Mouse (Mus musculus) adrenal gland, postnatal 14 days (tissue): ENCODE results near the gene Psma6. TPM values are rescaled to one million over a fixed set of nuclear protein-coding genes. Genes with fewer than 3 reads are reported as not detected.

ENCODE experiments used
- DNase-seq: peaks from one replicate; pipeline ENCODE4 v3.0.0; 2021; ENCODE audit warnings: mixed read lengths
- total RNA-seq: library from RNA; stranded (reverse); gene quantifications from 2 replicates; pipeline ENCODE4 v1.2.3, GENCODE M21; 2021

Psma6 gene
- total RNA-seq, 1 experiment from 2014 or later, result 226 TPM

DNA sequence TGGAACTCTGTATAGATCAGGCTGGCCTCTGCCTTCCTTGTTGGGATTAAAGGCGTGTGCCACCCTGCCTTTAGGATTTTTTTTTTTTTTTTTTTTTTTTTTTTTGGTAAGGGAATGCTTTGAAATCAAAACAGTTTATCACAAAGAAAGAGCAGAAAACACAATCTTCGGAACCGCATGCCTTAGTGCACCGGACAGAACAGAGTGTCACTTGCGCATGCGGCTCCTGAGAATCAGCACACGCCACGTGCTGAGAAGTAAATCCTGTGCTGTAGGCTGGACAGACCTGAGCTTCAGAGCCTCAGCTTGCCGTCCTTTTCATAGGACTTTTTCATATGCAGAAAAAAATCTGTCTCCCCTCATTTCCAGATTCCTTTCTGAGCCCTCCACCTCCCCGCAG is 54.0 kb downstream of the Psma6 start:
- DNase-seq, result no peak

DNA sequence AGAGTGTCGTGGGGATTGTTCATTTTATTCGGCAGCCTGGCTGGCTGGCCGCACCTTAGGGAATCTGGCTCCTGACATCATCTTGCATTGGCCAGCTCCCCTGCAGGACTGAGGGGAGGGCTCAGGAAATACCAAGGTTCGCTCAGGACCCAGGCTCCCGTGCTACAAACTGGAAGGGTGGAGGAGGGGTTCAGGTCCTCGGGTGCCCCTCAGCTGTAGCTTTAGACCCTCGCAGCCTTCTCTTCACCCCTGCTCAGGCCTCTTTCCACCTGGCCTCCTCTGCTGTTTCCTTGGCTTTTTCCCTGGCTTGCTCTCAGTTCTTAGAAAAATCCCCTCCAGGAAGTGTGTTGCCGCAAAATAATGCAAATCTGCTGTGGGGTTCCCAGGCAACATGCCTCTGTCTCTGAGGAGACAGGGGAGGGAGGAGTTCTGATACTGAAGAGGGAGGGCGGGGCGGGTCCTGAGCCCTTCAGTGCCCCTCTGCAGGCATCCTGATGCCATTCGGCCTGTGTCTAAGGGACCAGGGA is 54.7 kb downstream of the Psma6 start:
- DNase-seq, result no peak

DNA sequence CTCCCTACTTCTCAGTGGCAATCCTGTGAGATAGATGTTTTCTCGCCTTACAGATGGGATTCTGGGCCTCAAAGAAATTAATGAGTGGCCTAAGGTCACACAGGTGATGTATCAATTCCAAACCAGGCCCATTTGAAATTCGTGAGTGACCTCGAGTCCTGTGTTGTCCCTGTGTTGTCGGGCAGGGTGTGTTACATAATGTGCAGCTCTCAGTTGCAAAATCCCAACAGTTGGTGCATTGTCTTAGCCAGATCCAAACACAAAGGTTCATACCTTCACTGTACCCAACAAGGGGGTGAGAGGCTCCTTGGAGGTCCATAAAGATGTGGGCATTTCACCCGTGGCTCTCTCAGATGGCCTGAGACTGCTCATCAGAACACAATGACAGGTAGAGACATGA is 56.4 kb downstream of the Psma6 start:
- DNase-seq, result no peak

DNA sequence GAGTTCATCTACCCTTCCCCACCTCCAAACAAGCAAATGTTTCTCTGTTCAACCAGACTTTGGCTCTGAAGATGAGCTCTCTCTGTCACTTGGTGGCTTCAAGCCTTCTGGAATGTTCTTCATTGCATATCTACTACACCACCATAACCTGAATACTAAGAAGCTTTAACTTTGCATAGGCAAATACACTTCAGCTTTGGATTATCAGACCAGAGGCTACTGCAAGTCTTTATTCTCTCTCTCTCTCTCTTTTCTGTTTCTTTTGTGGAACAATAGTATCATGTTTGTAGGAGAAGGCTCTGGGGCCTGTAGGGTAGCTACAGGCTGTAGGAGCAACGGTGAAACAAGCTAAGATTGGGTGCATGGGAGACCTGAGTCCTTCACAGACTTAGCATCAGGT is 58.2 kb downstream of the Psma6 start:
- no peak for DNase-seq

DNA sequence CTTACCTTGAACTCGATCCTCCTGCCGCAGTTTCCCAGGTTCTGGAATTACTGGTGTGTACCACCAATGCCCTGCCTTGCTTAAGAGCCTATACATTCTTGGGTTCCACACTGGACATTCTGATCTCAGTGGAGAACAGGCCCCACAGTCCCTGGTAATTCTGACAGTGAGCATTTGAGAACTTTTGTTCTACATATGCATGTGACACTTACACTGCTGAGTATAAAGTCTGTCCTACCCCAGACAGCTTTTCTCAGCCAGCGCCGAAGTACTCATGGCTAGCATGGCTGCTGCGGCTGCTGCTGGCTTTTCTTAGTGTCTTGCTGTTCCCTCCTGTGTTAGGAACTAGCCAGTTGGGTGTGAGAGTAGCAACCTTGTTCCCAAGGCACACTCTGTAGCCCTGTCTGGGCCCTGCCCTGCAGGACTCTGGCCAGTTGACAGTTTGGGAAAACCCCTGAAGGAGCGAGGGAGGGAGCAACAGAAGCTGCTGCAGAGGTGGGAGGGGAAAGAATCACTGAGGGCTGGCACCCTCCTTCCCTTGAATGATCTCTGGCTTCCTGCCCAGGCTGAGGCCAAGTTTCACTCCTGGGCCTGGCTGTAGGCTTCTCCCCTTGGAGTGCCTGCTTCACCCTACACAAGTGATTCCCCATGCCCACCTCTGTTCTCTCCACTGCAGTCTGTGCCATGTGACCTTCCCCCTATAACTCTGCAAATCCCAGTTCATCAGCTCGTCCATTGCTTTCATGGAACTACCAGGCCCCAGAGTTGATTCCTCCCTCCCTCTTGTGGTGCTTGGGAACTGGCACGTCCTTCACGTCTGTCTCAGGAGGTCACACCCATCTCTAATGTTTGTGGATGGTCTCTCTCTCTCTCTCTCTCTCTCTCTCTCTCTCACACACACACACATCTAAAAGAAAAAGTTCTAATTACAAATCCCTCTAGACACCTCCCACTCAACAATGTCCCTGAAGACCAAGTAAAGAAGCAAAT is 59.1 kb downstream of the Psma6 start:
- peak; percentile 93 for DNase-seq

DNA sequence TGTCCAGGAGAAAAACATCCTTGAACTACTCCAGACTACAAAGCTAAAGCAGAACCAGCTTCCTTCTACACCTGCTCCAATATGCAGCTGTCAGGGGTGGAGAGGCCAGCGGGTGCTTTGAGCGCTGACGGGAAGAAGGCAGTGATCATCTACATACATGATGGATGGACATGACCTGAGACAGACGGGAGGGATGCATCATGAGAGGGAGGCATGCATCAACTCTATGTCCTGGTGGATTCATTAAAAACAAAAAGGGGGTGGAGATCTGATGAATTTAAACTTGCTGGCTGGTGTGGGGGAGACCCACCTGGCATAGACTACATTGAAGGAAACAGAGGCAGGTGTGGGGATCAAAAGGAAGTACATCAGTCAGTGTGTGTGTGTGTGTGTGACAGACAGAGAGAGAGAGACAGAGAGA is 60.0 kb downstream of the Psma6 start:
- DNase-seq, result no peak

DNA sequence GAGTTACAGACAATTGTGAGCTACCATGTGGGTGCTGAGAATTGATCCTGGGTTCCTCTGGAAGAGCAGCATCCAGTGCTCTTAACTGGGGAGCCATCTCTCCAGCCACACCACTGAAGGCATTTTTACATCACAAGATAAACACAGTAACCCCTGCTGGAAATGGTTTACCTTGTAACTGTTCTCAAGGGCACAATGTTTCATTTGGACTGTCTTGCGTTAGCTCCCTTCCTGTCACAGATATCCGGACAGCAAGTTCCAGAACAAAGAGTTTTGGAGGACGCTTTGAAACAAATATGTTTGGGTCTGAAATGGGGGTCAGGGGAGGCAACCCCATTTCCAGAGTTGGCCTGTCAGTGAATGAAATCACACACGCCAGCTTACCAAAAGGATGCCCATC is 61.6 kb downstream of the Psma6 start:
- DNase-seq, result peak; percentile 34

DNA sequence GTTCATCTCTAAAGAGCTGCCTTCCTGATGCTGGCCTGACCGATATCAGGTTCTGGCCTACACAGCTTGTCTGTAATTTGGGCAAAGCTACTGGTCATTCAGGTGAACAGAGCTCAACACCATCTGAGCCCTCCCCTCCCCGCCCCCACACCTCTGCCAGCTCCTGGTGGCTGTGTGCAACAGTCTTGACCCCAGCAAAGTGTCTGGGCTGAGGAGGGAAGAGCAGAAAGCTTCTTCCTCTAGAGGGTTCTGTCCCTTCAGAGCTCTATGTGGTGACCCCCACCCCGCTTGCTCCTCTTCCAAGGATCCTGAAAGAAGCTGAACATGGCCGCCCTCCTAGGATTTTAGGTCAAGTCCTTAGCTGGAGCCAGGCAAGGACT is 62.3 kb downstream of the Psma6 start:
- DNase-seq, result no peak

DNA sequence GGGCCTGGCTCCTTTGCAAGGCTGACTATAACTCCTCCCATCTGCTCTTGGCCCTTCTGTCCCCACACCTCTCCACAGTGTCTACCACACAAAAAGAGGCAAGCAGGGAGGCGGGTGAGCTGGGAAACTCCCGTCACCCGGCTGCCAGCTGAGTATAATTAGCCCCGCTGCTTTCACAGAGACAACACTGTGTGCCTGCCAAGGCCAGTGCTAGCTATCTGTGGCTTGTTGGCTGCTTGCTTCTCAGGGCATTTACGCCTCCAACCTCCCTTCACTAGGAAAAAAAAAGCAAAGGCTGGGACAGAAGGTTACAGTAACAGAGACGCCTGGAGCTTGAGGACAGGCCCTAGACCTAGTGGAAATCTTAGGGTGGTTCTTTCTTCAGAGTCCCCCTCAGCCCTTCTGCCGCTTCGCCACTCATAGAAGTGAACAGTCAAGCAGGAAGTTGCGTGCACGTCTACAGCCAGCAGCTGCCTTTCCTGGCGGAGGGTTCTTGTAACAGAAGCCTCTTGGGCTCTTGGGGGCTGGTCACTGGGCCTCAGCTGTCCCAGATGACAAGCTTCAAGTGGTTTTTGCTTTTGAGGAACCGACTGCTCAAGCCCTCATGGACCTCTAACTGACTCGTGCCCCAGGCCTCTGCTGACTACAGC is 62.8 kb downstream of the Psma6 start:
- peak; percentile 85 for DNase-seq

DNA sequence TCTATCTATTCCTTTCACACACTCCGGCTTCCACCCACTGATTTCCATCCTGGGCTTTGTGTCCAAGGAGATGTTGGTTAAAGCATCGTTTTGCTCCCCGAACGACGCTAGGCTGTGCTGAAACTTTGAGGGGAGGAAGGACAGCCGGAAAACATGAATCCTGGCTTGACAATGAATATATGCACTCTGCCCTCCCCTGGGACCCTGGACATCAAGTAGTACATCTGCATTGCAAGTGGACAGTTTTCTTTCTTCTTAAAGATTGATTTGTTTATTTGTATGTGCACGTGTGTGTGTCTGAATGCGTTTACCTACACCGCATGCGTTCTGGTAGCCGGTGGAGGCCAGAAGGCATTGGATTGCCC is 63.4 kb downstream of the Psma6 start:
- no peak for DNase-seq

DNA sequence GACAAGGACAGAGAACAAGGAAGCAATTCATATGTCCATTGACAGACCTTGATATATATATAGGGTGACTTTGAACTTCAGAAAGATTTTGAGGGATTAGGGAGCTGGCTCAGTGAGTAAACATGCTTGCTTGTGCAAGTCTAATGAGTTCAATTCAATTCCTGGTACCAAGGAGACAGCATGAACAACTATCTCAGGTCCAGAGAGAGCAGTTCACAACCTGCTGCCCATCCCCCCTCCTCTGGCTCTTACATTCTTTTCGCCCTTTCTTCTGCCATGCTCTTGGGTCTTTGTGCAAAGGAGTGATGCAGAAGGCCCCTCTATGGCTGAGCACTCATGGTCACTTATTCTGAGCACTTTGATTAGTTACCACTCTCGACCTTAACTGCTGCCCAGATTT is 64.4 kb downstream of the Psma6 start:
- no peak for DNase-seq

DNA sequence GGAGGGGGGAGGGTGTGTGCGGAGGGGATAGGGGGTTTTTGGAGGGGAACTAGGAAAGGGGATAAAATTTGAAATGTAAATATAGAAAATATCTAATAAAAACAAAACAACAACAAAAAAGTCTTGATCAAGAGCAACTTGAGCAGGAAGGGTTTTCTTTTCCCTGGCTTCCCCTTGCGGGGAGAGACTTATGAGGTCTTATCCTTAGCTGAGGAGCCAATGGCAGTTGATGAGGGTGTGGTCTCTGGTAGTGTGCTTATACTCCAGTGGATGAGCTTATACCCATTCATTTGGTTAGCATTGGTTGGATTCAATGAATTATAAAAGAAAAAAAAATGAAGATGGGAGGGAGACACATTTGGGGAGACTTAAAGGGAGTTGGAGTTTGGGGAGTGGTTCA is 65.0 kb downstream of the Psma6 start:
- no peak for DNase-seq

DNA sequence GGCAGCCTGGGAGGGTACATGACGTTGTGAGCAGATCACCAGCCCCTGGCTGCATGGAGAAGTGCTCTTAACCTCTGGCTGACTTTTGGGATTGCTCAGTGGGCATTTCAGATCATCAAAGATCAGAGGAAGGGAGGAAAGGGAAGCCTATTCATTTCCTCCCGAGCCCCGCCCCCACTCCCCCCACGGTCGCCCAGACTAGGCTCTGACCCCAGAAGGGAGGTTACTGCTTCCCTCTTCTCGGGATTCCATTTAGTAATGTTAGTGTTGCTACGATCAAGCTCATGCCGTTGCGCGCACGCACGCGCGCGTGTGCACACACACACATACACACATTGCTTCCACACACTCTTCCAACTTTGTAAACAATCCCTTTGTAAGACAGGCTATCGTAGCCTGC is 66.4 kb downstream of the Psma6 start:
- DNase-seq, result no peak

DNA sequence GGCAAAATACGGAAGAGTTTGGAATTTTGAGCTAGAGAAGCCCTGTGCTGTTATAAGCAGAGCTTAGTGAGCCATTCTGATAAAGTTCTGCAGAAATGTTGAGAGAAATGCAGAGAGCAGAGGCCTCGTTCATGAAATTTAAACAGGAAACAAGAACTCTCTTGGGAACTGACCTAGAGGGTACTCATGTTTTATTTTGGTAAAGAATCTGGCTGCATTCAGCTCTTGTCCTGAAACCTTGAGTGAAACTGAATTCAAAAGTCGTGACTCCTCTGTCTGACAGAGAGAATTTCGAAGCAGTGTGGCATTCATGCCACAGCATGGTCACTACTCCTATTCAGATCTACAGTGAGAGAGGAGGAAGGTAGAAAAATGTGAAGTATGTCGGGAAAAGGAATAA is 68.8 kb downstream of the Psma6 start:
- no peak for DNase-seq

DNA sequence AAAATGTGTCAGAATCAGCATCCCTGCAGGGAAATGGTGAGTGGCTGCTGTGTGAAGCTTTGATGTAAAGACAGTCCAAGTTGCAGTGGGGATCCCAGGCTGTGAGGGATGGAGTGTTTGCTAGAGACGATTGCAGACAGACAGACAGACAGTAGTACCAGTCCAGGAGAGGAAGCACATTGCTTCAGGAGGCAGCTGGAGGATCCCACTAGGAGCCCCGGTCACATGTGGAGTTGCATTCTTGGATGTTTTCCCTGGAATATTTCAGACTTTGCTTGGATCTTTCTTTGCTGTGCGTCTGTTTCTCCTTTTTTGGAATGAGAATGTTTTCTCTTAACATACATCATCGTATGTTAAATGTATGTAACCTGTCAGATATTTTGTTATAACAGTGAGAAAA is 69.9 kb downstream of the Psma6 start:
- DNase-seq, result no peak

DNA sequence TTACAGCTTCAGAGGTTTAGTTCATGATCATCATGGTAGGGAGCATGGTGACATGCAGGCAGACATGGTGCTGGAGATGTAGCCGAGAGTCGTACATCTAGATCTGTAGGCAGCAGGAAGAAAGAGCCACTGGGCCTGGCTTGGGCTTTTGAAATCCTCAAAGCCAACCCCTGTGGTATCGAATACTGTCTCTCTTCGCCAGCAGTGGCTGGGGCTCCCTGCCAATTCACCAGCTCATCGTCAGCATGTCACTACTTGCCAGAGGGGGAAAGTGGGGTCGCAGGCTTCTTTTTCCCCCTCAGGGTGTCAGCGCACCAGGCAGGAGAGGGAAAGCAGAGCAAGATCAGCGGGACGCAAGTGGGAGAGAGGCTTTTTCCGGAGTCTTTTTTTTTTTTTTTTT is 71.2 kb downstream of the Psma6 start:
- DNase-seq, result peak; percentile 8

DNA sequence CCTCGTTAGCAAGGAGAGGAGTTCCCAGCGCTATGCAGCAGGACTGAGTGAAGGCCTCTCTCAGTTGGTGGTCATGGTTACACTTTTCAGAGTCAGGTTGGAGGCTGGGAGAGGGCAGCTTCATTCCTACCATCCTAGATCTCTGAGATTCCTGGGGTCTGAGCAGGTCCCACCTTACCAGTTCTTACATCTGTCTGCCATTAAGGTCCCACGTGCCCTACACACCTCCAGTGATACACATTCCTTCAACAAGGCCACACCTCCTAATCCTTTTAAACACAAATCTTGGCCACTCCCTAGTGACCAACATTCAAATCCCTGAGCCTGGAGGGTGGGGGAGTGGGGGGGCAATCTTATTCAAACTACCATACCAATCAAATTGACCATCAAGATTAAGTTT is 72.1 kb downstream of the Psma6 start:
- DNase-seq, result no peak

DNA sequence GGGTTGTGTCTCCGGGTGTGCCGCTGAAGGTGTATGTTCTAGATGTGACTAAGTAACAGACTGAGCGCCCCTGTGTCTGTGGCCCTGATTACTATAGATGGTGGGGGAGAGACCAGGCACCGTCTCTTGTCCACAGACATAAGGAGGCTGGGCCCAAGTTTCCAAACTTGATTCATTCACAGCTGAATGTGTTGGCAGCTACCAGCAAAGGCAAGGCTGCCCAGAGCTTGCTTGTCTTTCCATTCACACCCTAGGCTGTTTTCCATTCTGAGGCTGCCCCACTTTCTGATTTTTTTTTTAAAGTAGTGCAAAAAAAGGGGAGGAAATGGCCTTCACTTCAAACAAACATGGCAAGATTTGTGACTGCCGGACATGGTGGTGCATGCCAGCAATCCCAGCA is 72.9 kb downstream of the Psma6 start:
- peak; percentile 44 for DNase-seq

DNA sequence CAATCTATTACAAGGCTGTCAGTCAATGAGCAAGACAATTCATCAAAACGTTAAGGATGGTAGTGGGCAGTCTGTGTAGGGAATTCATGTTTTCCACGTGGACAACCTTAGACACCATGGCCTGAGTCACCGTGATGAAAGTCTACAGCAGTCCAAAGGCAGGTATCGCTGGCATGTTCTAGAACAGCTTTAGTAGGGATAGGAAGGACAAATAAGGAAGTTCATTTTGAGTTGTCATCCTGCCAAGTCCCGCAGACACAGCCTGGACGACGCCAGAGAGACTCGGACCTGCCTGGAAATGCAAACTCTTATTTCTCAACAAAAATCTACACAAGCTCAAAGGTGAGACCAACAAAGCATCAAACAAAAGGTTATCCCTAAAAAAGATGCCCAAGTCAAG is 75.7 kb downstream of the Psma6 start:
- no peak for DNase-seq

DNA sequence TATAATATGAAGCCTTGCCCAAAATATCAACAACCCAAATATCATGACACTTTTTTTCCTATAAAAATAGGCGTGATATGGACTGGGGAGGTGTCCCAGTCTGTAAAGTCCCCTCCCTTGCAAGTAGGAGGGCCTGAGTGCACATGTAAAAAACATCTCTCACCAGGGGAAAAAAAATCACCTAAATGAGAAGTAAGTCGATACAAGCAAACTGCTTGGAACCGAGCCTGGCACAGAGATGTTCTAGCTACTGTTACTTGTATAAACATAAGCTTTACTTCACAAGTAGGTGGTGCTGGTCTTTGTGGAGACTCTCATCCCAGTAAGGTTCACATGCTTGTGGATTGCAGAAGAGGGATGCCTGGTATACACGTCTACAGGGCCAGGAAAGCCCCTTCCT is 76.9 kb downstream of the Psma6 start:
- DNase-seq, result no peak

DNA sequence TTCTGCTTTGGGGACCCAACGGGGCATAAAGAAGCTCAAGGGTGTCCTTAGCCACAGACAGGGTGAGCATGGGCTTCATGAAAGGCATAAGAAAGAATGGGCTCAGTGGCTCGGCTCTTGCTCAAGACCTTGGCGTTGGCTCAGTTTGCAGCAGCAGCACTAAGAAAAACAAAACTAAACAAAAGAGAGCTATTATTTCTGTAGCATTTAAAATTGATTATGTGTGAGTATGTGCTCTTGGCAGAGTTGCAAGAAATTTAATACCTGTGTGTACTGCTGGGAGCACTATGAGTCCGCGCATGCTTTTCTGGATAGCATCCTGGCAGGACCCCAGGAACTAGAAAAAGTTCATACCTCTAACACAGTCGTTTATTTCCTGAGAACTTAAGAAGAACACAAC is 77.7 kb downstream of the Psma6 start:
- DNase-seq, result peak; percentile 48

DNA sequence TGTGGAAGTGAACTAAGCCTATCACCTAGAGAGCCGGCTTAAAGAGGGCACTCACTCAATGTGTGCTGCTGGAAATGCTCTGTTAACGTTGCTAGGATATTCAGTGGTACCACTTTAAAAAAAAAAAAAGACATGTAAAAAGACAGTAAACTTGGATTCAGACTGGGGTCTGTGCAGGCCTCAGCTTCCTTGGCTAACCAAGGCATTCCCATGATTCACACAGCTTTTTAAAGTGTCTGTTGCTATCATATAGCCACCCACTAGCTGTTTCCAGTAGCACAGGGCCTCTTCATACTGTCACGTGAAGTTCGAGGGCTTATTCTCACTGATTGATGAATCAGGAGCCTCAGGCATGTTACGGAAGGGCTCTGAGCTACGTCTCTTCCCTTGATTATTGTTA is 78.4 kb downstream of the Psma6 start:
- no peak for DNase-seq

DNA sequence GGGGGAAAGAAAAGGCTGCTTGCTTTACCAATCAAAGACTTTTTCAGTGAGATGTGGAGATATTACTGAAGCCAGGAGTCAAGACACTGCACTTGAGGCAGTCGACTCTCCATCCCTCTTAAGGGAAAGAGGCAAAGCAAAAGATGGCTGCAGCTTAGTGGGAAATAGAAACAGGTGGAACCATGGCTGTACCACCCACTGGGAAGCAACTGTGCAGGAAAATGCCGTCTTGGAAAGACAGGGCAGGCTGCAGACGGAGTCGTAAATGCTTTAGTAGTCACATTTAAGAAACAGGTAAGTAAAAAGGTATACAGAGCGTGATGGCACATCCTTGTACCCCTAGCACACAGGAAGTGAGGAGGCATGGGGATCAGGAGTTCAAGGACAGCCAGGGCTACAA is 79.1 kb downstream of the Psma6 start:
- DNase-seq, result no peak
